Mouse (Mus musculus): ENCODE results near the gene Ttbk1. TPM values are rescaled to one million over a fixed set of nuclear protein-coding genes. Genes with fewer than 3 reads are reported as not detected.
A peak's percentile ranks its signal among the peaks of the same experiment; 100 is the strongest.

The Ttbk1 gene
- 0.81 and 1.8 TPM in 2 replicates for polyA plus RNA-seq (2016; fragmentation: Nextera tagmentation; extraction: Ambion mirVana)

GRCm38 (mm10) chr17:46487431-46487830, at the start of gene Ttbk1:
TSS of gene Ttbk1 (minus strand) at chr17:46487675.
- DNase-seq (ENCODE audit: low spot score), result peak; percentile 48
- 6% methylated on average over 38 of the region's 49 CpGs for WGBS
- Histone ChIP-seq H3K36me3 (no peaks in the 10 kb centered on the region), H3K27me3 (ENCODE audit: low read depth, poor library complexity, severe bottlenecking) (peaks cover 75% of the 10 kb centered on the region), H3K9me3 (replicated peaks) (no peaks in the 10 kb centered on the region), H3K4me1 (peaks cover 41% of the 10 kb centered on the region), H3K27ac (replicated peaks) (peak within 1 kb of the TSS; percentile 83), H3K4me3 (peak within 1 kb of the TSS; percentile 83)

- Histone ChIP-seq H3K27ac (replicated peaks) (0 out of 2 replicates have a peak overlapping the region, but pooled peaks have one; percentile 33), H3K4me3 (peak overlapping the region; percentile 4; the same call in 1 of the 2 replicates), H3K9me3 (replicated peaks) (no peaks in the 10 kb centered on the region), H3K36me3 (no peaks in the 10 kb centered on the region), H3K27me3 (ENCODE audit: low read depth, poor library complexity, severe bottlenecking) (peaks cover 35% of the 10 kb centered on the region), H3K4me1 (peaks cover 19% of the 10 kb centered on the region)
- 41% methylated on average over 12 of the region's 12 CpGs for WGBS
- peak; percentile 77 for DNase-seq (ENCODE audit: low spot score)
Measured at GRCm38 (mm10) chr17:46525579-46526307, 38.3 kb upstream of the Ttbk1 start.

GRCm38 (mm10) chr17:46525065-46525464, 37.6 kb upstream of the Ttbk1 start:
- no peak overlapping the region for H3K4me3 ChIP-seq
- 88% methylated on average over 10 of the region's 10 CpGs for WGBS
- H3K4me1 ChIP-seq, result peaks cover 25% of the 10 kb centered on the region
- no peaks in the 10 kb centered on the region for H3K36me3 ChIP-seq
- no peaks in the 10 kb centered on the region for H3K9me3 ChIP-seq (replicated peaks)
- DNase-seq (ENCODE audit: low spot score), result no peak
- peaks cover 41% of the 10 kb centered on the region for H3K27me3 ChIP-seq (ENCODE audit: low read depth, poor library complexity, severe bottlenecking)
- no peak overlapping the region for H3K27ac ChIP-seq (replicated peaks)

- no peaks in the 10 kb centered on the region for H3K36me3 ChIP-seq
- H3K27ac ChIP-seq (replicated peaks), result no peak overlapping the region
- no peaks in the 10 kb centered on the region for H3K9me3 ChIP-seq (replicated peaks)
- 35% methylated on average over 24 of the region's 24 CpGs for WGBS
- peaks cover 50% of the 10 kb centered on the region for H3K27me3 ChIP-seq (ENCODE audit: low read depth, poor library complexity, severe bottlenecking)
- peaks cover 28% of the 10 kb centered on the region for H3K4me1 ChIP-seq
- no peak for DNase-seq (ENCODE audit: low spot score)
- H3K4me3 ChIP-seq, result no peak overlapping the region
Measured at GRCm38 (mm10) chr17:46521963-46522668, 34.6 kb upstream of the Ttbk1 start.

GRCm38 (mm10) chr17:46521174-46521573, 33.7 kb upstream of the Ttbk1 start:
- peaks cover 25% of the 10 kb centered on the region for H3K4me1 ChIP-seq
- peaks cover 46% of the 10 kb centered on the region for H3K27me3 ChIP-seq (ENCODE audit: low read depth, poor library complexity, severe bottlenecking)
- H3K4me3 ChIP-seq, result peak overlapping the region; percentile 24; the same call in 1 of the 2 replicates
- 80% methylated on average over 9 of the region's 9 CpGs for WGBS
- no peak for DNase-seq (ENCODE audit: low spot score)
- no peaks in the 10 kb centered on the region for H3K36me3 ChIP-seq
- 0 out of 2 replicates have a peak overlapping the region, but pooled peaks have one; percentile 47 for H3K27ac ChIP-seq (replicated peaks)
- H3K9me3 ChIP-seq (replicated peaks), result no peaks in the 10 kb centered on the region

GRCm38 (mm10) chr17:46520385-46520979, 33.0 kb upstream of the Ttbk1 start:
- 51% methylated on average over 25 of the region's 25 CpGs for WGBS
- H3K9me3 ChIP-seq (replicated peaks), result no peaks in the 10 kb centered on the region
- peak overlapping the region; percentile 24 for H3K4me3 ChIP-seq
- DNase-seq (ENCODE audit: low spot score), result no peak
- peak overlapping the region; percentile 47; the same call in 1 of the 2 replicates for H3K27ac ChIP-seq (replicated peaks)
- peaks cover 24% of the 10 kb centered on the region for H3K4me1 ChIP-seq
- H3K27me3 ChIP-seq (ENCODE audit: low read depth, poor library complexity, severe bottlenecking), result peaks cover 43% of the 10 kb centered on the region
- no peaks in the 10 kb centered on the region for H3K36me3 ChIP-seq

- Histone ChIP-seq H3K27me3 (ENCODE audit: low read depth, poor library complexity, severe bottlenecking) (peaks cover 40% of the 10 kb centered on the region), H3K27ac (replicated peaks) (peak overlapping the region; percentile 24; the same call in 1 of the 2 replicates), H3K4me3 (peak overlapping the region; percentile 24), H3K36me3 (no peaks in the 10 kb centered on the region), H3K4me1 (peaks cover 24% of the 10 kb centered on the region), H3K9me3 (replicated peaks) (no peaks in the 10 kb centered on the region)
- WGBS, result 54% methylated on average over 10 of the region's 10 CpGs
- no peak for DNase-seq (ENCODE audit: low spot score)
Measured at GRCm38 (mm10) chr17:46519971-46520370, 32.5 kb upstream of the Ttbk1 start.

GRCm38 (mm10) chr17:46513329-46513728, 25.9 kb upstream of the Ttbk1 start:
- Histone ChIP-seq H3K4me3 (no peak overlapping the region), H3K36me3 (no peaks in the 10 kb centered on the region), H3K27ac (replicated peaks) (no peak overlapping the region), H3K27me3 (ENCODE audit: low read depth, poor library complexity, severe bottlenecking) (no peaks in the 10 kb centered on the region), H3K4me1 (peaks cover 2% of the 10 kb centered on the region; the same call in 1 of the 2 replicates), H3K9me3 (replicated peaks) (no peaks in the 10 kb centered on the region)
- WGBS, result 63% methylated on average over 2 of the region's 2 CpGs
- no peak for DNase-seq (ENCODE audit: low spot score)

GRCm38 (mm10) chr17:46511059-46511710, 23.7 kb upstream of the Ttbk1 start:
- Histone ChIP-seq H3K27me3 (ENCODE audit: low read depth, poor library complexity, severe bottlenecking) (no peaks in the 10 kb centered on the region), H3K9me3 (replicated peaks) (no peaks in the 10 kb centered on the region), H3K27ac (replicated peaks) (no peak overlapping the region), H3K36me3 (no peaks in the 10 kb centered on the region), H3K4me3 (no peak overlapping the region), H3K4me1 (peaks cover under 1% of the 10 kb centered on the region; the same call in 1 of the 2 replicates)
- DNase-seq (ENCODE audit: low spot score), result peak; percentile 50
- WGBS, result 49% methylated on average over 11 of the region's 11 CpGs

GRCm38 (mm10) chr17:46505617-46506016, 18.1 kb upstream of the Ttbk1 start:
- Histone ChIP-seq H3K4me3 (no peak overlapping the region), H3K4me1 (no peaks in the 10 kb centered on the region), H3K27me3 (ENCODE audit: low read depth, poor library complexity, severe bottlenecking) (no peaks in the 10 kb centered on the region), H3K9me3 (replicated peaks) (no peaks in the 10 kb centered on the region), H3K27ac (replicated peaks) (no peak overlapping the region), H3K36me3 (peaks cover 21% of the 10 kb centered on the region)
- DNase-seq (ENCODE audit: low spot score), result no peak
- WGBS, result 90% methylated on average over 3 of the region's 3 CpGs

- 83% methylated on average over 14 of the region's 14 CpGs for WGBS
- no peak overlapping the region; the same call in 1 of the 2 replicates for H3K27ac ChIP-seq (replicated peaks)
- no peaks in the 10 kb centered on the region for H3K27me3 ChIP-seq (ENCODE audit: low read depth, poor library complexity, severe bottlenecking)
- no peaks in the 10 kb centered on the region for H3K9me3 ChIP-seq (replicated peaks)
- no peak overlapping the region for H3K4me3 ChIP-seq
- no peak for DNase-seq (ENCODE audit: low spot score)
- no peaks in the 10 kb centered on the region for H3K4me1 ChIP-seq
- H3K36me3 ChIP-seq, result peaks cover 37% of the 10 kb centered on the region
Measured at GRCm38 (mm10) chr17:46503847-46504638, 16.6 kb upstream of the Ttbk1 start.
